In genomic region chr12:79675440-79676176, GRCm38 (mm10) we compare ENCODE assay signal across 8 mouse cellular contexts.
DNase-seq lines count a peak whose midpoint lies in the region; ATAC-seq and TF ChIP-seq lines count a peak whose summit lies in the region.

No protein-coding gene starts in this region.

- ATAC-seq in embryonic facial prominence, embryonic 13.5 days (ENCODE audit: insufficient number of reproducible peaks, insufficient read depth, low FRiP score, low TSS enrichment, low read depth) = peak; percentile 74
- peak; percentile 90 for ATAC-seq in lung, embryonic 14.5 days (ENCODE audit: insufficient read depth)
- no peak for ATAC-seq in forebrain, embryonic 16.5 days

- WGBS in heart, embryonic 10.5 days = 62% methylated on average over 13 of the region's 13 CpGs
- WGBS in embryonic facial prominence, embryonic 13.5 days = 19% methylated on average over 13 of the region's 13 CpGs
- 21% methylated on average over 13 of the region's 13 CpGs for WGBS in lung, embryonic 14.5 days
- 53% methylated on average over 13 of the region's 13 CpGs for WGBS in forebrain, embryonic 16.5 days

- H3K4me2 ChIP-seq in embryonic facial prominence, embryonic 13.5 days = peak overlapping the region; percentile 30
- peak overlapping the region; percentile 35 for H3K4me2 ChIP-seq in lung, embryonic 14.5 days
- no peak overlapping the region for H3K4me2 ChIP-seq in forebrain, embryonic 16.5 days (ENCODE audit: low read length)

- no peaks in the 10 kb centered on the region for H3K27me3 ChIP-seq in heart, embryonic 10.5 days (ENCODE audit: insufficient read depth, poor library complexity, severe bottlenecking)
- H3K27me3 ChIP-seq in embryonic facial prominence, embryonic 13.5 days = no peaks in the 10 kb centered on the region
- H3K27me3 ChIP-seq in lung, embryonic 14.5 days (ENCODE audit: insufficient read depth, low read length) = no peaks in the 10 kb centered on the region
- no peaks in the 10 kb centered on the region for H3K27me3 ChIP-seq in forebrain, embryonic 16.5 days (replicated peaks; ENCODE audit: control insufficient read depth, insufficient read depth, low read length)

- peaks cover 38% of the 10 kb centered on the region for H3K4me1 ChIP-seq in heart, embryonic 10.5 days
- H3K4me1 ChIP-seq in embryonic facial prominence, embryonic 13.5 days = peaks cover 52% of the 10 kb centered on the region
- peaks cover 37% of the 10 kb centered on the region for H3K4me1 ChIP-seq in lung, embryonic 14.5 days (ENCODE audit: insufficient read depth)
- peaks cover 17% of the 10 kb centered on the region for H3K4me1 ChIP-seq in forebrain, embryonic 16.5 days (replicated peaks; ENCODE audit: control insufficient read depth, insufficient read depth, low read length)

- no peak overlapping the region for H3K9ac ChIP-seq in embryonic facial prominence, embryonic 13.5 days
- H3K9ac ChIP-seq in lung, embryonic 14.5 days = peak overlapping the region; percentile 6; the same call in 1 of the 2 replicates
- H3K9ac ChIP-seq in forebrain, embryonic 16.5 days (replicated peaks; ENCODE audit: low read depth, low read length) = no peak overlapping the region

- peak; percentile 98 for DNase-seq in heart, adult 11 months
- DNase-seq in heart, embryonic 10.5 days (ENCODE audit: low spot score) = no peak
- peak; percentile 46 for DNase-seq in heart, postnatal 4 days
- peak; percentile 88 for DNase-seq in lung, embryonic 14.5 days
- no peak for DNase-seq in frontal cortex, postnatal 36 days (ENCODE audit: low spot score in 2 of 2)
- DNase-seq in spleen, adult 18-20 months = no peak

- no peak overlapping the region for H3K4me3 ChIP-seq in heart, embryonic 10.5 days
- H3K4me3 ChIP-seq in embryonic facial prominence, embryonic 13.5 days = no peak overlapping the region
- H3K4me3 ChIP-seq in lung, embryonic 14.5 days (ENCODE audit: low read depth, low read length) = no peak overlapping the region
- H3K4me3 ChIP-seq in forebrain, embryonic 16.5 days (replicated peaks; ENCODE audit: low read length) = no peak overlapping the region

- H3K9me3 ChIP-seq in heart, embryonic 10.5 days = no peaks in the 10 kb centered on the region
- H3K9me3 ChIP-seq in embryonic facial prominence, embryonic 13.5 days = no peaks in the 10 kb centered on the region
- H3K9me3 ChIP-seq in lung, embryonic 14.5 days (ENCODE audit: low read depth, low read length) = no peaks in the 10 kb centered on the region
- H3K9me3 ChIP-seq in forebrain, embryonic 16.5 days (ENCODE audit: control insufficient read depth, low read length) = no peaks in the 10 kb centered on the region

- H3K27ac ChIP-seq in heart, embryonic 10.5 days = no peak overlapping the region
- H3K27ac ChIP-seq in embryonic facial prominence, embryonic 13.5 days = peak overlapping the region; percentile 92
- peak overlapping the region; percentile 96 for H3K27ac ChIP-seq in lung, embryonic 14.5 days (ENCODE audit: low read depth)
- no peak overlapping the region; the same call in 1 of the 2 replicates for H3K27ac ChIP-seq in forebrain, embryonic 16.5 days (ENCODE audit: low read length)

- TF ChIP-seq CTCF in lung, embryonic 14.5 days (IDR thresholded peaks at IDR 0.05; ENCODE audit: low read depth) = no peak

- no peaks in the 10 kb centered on the region for H3K36me3 ChIP-seq in heart, embryonic 10.5 days
- H3K36me3 ChIP-seq in embryonic facial prominence, embryonic 13.5 days = no peaks in the 10 kb centered on the region
- H3K36me3 ChIP-seq in lung, embryonic 14.5 days (ENCODE audit: insufficient read depth) = no peaks in the 10 kb centered on the region
- H3K36me3 ChIP-seq in forebrain, embryonic 16.5 days (ENCODE audit: control insufficient read depth, insufficient read depth) = no peaks in the 10 kb centered on the region

Comparison
In these comparisons a context has a peak if more than half of its experiments do, and no peak if none do; other contexts are left out.
1. DNase-seq: peak in heart, adult 11 months (single experiment), heart, postnatal 4 days (single experiment) and lung, embryonic 14.5 days (single experiment); none in heart, embryonic 10.5 days (single experiment), frontal cortex, postnatal 36 days (0 of 2) and spleen, adult 18-20 months (0 of 2).
2. H3K27ac ChIP-seq: peak in embryonic facial prominence, embryonic 13.5 days (single experiment) and lung, embryonic 14.5 days (single experiment); none in heart, embryonic 10.5 days (single experiment) and forebrain, embryonic 16.5 days (single experiment).